Mouse (Mus musculus): ENCODE data around the gene Kifc1. TPM values are rescaled to one million over a fixed set of nuclear protein-coding genes. Genes with fewer than 3 reads are reported as not detected.

Kifc1 gene
- 10 to 100 TPM in 3 of 26 experiments, 1 to 10 TPM in 21, under 1 TPM in 2; 0.48 to 22.5 (median 3.1) TPM for total RNA-seq (2018; cell fraction: chromatin; rRNA removed)
- total RNA-seq (2018; cell fraction: cytosol; rRNA removed): 1 to 10 TPM in 24 of 26 experiments, under 1 TPM in 2; 0.88 to 4.9 (median 2.3) TPM
- total RNA-seq (2018; cell fraction: nucleus; rRNA removed): 10 to 100 TPM in 1 of 26 experiments, 1 to 10 TPM in 24, under 1 TPM in 1; 0.86 to 15.9 (median 2.5) TPM
- polyA plus RNA-seq (2018): 1.3 to 6.1 TPM (median 2.3 TPM) in 3 replicates

DNA sequence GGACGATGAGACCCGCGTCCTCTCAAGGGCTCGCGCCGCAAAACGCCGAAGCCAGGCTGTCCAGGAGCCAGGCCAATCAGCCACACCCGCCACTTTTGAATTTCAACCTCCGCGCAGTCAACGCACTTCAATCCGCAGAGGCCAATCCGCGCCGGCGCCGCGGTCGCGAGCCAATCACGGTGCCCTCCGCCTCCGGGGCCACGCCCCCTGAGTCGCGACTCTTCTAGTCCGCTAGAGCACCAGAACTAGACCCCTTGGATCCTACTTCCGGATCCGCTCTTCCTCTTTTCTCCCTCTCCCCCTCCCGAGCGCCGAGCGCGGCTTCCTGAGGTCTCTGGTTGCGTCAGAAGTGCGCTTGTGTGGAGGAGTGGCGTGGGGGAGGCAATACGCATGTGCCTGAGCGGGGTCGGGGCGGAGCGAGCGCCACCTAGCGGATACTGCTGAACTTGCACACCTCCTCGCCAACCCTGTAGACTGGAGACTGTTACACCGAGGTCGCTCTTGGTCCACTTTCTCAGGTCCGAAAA lies at the start of gene Kifc1:
TSS of gene Kifc1 (minus strand) at position 129 of the 527 bp plus-strand sequence.
- Histone ChIP-seq H3K79me2 (ENCODE audit: inconsistent target) (peaks cover 45% of the 10 kb centered on the region), H3K27ac (peak within 1 kb of the TSS; percentile 50), H3K36me3 (ENCODE audit: inconsistent target) (no peaks in the 10 kb centered on the region), H3K4me3 (ENCODE audit: inconsistent target) (peak within 1 kb of the TSS; percentile 62)
- WGBS (ENCODE audit: missing documents): under 1% methylated on average over 38 of the region's 49 CpGs

DNA sequence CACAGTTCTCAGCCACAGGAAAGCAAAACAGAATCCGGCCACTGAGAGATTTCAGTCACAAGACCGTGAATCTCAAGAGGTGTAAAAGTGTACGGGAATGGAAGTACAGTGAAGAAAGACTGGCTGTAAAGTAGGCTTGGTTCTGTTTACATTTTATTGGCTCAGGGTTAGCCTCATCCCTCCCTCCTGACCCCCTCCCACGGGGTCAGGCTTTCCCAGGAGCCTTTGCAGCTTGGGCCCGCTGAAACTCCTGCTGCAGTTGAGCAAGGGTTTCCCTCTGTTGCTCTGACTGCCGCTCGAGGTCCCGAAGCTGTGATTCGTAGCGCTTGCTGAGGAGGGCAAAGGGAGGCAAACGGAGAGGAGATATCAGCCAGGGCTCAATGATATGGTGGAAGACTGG lies 48.3 kb upstream of the Kifc1 start:
- Histone ChIP-seq H3K79me2 (ENCODE audit: inconsistent target) (peaks cover 52% of the 10 kb centered on the region), H3K36me3 (ENCODE audit: inconsistent target) (peaks cover 31% of the 10 kb centered on the region), H3K27ac (no peak overlapping the region), H3K4me3 (ENCODE audit: inconsistent target) (no peak overlapping the region)
- WGBS (ENCODE audit: missing documents): 76% methylated on average over 11 of the region's 11 CpGs

DNA sequence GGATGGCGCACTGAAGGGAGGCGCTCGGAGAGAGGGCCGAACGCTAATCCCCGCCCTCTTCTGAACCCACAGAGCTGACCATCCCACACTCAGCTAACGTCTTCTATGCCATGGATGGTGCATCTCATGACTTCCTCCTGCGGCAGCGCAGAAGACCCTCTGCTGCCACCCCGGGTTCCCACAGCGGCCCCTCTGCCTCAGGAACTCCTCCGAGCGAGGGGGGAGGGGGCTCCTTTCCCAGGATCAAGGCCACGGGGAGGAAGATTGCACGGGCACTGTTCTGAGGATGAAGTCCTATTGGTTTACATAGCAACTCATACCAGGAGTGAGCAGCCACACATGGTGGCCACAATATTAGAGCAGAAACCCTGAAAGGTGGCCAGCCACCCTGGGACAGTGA lies 46.5 kb upstream of the Kifc1 start:
- Histone ChIP-seq H3K36me3 (ENCODE audit: inconsistent target) (peaks cover 43% of the 10 kb centered on the region), H3K79me2 (ENCODE audit: inconsistent target) (peaks cover 67% of the 10 kb centered on the region), H3K27ac (no peak overlapping the region), H3K4me3 (ENCODE audit: inconsistent target) (no peak overlapping the region)
- 94% methylated on average over 15 of the region's 15 CpGs for WGBS (ENCODE audit: missing documents)

DNA sequence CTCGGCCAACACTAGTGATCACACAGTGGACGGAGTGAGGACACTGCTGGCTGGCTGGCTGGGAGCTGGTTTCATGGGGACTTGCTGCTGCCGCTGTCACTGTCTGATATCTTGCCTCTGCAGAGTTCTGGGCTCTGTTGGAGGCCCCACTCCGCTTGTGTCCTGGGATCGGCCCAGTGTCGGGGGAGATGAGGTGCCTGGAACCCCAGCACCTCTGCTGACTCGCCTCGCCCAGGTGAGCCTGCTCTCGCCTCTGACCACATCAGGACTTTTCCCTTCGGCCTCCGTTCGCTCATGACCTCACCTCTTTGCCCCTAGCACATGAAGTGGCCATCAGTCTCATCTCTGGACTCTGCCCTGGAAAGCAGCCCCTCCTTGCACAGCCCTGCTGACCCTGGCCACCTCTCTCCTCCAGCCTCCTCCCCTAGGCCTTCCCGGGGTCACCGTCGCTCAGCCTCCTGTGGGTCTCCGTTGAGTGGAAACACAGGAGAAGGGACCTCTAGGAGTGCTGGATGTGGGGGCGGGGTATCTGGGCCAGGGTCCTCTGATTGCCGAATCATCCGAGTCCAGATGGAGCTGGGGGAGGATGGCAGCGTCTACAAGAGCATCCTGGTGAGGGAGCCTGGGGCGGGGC lies 45.1 kb upstream of the Kifc1 start:
- no peak overlapping the region for H3K27ac ChIP-seq
- H3K79me2 ChIP-seq (ENCODE audit: inconsistent target): peaks cover 70% of the 10 kb centered on the region
- no peak overlapping the region for H3K4me3 ChIP-seq (ENCODE audit: inconsistent target)
- peaks cover 43% of the 10 kb centered on the region for H3K36me3 ChIP-seq (ENCODE audit: inconsistent target)
- 95% methylated on average over 21 of the region's 21 CpGs for WGBS (ENCODE audit: missing documents)

DNA sequence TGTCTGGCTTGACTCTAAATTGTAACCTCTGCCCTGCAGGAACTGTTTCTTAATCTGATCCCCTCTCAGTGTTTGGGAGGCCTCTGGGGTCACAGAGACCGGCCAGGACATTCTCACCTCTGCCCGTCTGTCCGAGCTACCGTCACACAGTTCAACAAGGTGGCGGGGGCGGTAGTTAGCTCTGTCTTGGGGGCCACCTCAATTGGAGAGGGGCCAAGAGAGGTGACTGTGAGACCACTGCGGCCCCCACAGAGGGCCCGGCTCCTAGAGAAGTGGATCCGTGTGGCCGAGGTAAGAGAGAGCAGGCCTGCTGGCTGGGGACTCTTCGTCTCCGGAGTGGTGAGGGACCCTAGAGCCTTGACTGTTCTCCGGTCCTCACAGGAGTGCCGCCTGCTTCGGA lies 42.5 kb upstream of the Kifc1 start:
- H3K27ac ChIP-seq: no peak overlapping the region
- peaks cover 68% of the 10 kb centered on the region for H3K79me2 ChIP-seq (ENCODE audit: inconsistent target)
- H3K36me3 ChIP-seq (ENCODE audit: inconsistent target): peaks cover 51% of the 10 kb centered on the region
- no peak overlapping the region for H3K4me3 ChIP-seq (ENCODE audit: inconsistent target)
- 94% methylated on average over 15 of the region's 15 CpGs for WGBS (ENCODE audit: missing documents)

DNA sequence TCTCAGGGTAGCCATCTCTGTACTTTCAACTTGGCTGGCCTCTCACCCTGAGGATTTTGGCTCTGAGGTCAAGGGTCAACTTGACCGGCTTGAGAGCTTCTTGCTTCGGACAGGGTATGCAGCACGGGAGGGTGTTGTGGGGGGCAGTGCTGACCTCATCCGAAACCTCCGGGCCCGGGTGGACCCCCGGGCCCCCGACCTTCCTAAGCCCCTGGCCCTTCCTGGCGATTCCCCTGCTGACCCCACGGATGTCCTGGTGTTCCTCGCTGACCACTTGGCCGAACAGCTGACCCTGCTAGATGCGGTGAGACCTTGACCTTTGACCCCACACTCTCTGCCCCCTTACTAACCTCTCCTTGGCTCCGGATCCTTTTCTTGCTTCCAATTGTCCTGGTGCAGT lies 42.0 kb upstream of the Kifc1 start:
- 91% methylated on average over 14 of the region's 14 CpGs for WGBS (ENCODE audit: missing documents)
- peaks cover 53% of the 10 kb centered on the region for H3K36me3 ChIP-seq (ENCODE audit: inconsistent target)
- H3K79me2 ChIP-seq (ENCODE audit: inconsistent target): peaks cover 73% of the 10 kb centered on the region
- H3K4me3 ChIP-seq (ENCODE audit: inconsistent target): no peak overlapping the region
- H3K27ac ChIP-seq: no peak overlapping the region

DNA sequence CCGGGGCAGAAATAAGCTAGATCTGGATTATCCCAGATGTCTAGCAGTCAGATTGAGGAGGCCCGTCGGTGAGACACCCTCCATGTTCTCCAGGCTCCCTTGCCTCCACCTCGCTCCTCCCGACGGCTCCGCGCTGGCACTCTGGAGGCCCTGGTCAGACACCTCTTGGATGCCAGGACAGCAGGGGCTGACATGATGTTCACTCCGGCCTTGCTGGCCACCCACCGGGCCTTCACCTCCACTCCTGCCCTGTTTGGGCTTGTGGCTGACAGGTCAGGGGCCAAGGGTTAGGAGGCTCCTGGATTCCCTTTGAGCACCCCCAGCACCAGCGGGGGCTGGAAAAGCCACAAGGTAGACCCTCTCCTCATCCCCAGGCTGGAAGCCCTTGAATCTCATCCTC lies 41.5 kb upstream of the Kifc1 start:
- 94% methylated on average over 10 of the region's 11 CpGs for WGBS (ENCODE audit: missing documents)
- peaks cover 78% of the 10 kb centered on the region for H3K79me2 ChIP-seq (ENCODE audit: inconsistent target)
- H3K27ac ChIP-seq: peak overlapping the region; percentile 98; the same call in 1 of the 2 replicates
- peak overlapping the region; percentile 83 for H3K4me3 ChIP-seq (ENCODE audit: inconsistent target)
- peaks cover 53% of the 10 kb centered on the region for H3K36me3 ChIP-seq (ENCODE audit: inconsistent target)

DNA sequence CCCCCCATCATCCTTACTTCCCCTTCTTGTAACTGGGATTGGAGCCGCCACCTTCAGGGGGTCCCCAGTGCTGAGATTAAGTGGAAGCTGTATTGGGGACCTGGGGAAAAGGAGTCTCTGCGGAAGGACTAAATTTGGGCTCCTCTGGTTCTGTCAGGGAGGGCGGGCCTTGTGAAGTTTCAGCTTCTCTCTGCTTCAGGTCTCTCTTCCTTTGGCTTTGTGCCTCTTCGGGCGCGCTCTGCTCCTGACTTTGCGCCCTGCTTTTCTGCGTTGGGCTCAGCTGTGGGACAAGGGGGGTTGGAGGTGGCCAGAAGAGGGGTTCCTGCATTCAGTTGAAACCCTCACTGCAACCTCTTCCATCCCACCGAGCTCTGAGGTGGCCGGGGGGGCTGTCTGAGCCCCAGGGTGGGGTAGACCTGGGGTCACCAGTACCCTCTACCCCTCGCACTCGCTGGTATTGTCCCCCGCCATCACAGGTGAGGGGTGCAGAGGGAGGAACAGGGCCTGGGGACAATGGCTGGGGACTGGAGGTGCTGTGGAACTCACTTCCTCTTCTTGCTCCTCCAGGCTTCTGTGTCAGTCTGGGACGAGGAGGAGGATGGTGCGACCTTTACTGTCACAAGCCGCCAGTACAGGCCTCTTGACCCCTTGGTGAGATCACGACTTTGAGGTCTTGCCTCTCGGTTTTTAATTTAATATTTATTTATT lies 40.9 kb upstream of the Kifc1 start:
- Histone ChIP-seq H3K36me3 (ENCODE audit: inconsistent target) (peaks cover 55% of the 10 kb centered on the region), H3K79me2 (ENCODE audit: inconsistent target) (peaks cover 84% of the 10 kb centered on the region), H3K4me3 (ENCODE audit: inconsistent target) (peak overlapping the region; percentile 83), H3K27ac (peak overlapping the region; percentile 98)
- 20% methylated on average over 16 of the region's 18 CpGs for WGBS (ENCODE audit: missing documents)

DNA sequence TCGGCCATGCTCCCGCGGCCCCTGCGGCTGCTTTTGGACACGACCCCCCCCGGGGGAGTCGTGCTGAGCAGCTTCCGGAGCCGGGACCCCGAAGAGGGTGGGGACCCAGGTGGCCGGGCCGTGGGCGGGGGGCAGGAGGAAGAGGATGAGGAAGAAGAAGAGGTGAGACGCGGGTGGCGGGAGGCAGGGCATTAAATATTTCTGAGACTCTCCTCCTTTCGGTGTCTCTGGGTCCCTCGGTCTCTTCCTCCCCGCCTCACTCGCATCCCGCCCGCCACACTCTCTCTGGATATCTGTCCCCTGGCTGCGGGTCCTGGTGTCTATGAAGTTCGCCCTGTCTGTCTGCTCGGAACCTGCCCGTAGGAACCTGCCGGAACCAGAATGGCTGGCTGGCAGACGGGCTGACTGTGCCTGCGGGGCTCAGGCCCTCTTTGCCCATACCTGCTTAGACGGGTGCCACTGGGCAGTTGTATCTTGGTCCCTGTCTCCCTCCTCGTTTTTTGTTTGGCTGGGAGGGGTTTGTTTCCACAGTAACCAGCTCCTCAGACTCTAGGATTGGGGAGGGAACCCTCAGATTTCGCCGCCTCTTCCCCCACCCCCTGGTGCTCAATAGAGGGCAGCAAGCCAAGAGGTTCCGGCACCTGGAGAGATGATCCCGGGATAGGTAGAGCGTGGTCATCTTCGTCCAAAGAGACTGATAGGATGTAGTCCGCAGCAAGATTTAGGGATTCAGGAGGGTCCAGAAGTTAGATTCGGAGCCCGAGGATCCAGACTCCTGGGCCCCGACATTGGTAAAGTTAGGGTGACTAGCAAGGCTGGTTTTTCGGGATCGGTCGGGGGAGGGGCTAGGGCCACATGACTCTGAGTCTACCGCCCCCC lies 40.1 kb upstream of the Kifc1 start:
- 1% methylated on average over 44 of the region's 45 CpGs for WGBS (ENCODE audit: missing documents)
- Histone ChIP-seq H3K4me3 (ENCODE audit: inconsistent target) (peak overlapping the region; percentile 83), H3K27ac (peak overlapping the region; percentile 98), H3K79me2 (ENCODE audit: inconsistent target) (peaks cover 86% of the 10 kb centered on the region), H3K36me3 (ENCODE audit: inconsistent target) (peaks cover 56% of the 10 kb centered on the region)

DNA sequence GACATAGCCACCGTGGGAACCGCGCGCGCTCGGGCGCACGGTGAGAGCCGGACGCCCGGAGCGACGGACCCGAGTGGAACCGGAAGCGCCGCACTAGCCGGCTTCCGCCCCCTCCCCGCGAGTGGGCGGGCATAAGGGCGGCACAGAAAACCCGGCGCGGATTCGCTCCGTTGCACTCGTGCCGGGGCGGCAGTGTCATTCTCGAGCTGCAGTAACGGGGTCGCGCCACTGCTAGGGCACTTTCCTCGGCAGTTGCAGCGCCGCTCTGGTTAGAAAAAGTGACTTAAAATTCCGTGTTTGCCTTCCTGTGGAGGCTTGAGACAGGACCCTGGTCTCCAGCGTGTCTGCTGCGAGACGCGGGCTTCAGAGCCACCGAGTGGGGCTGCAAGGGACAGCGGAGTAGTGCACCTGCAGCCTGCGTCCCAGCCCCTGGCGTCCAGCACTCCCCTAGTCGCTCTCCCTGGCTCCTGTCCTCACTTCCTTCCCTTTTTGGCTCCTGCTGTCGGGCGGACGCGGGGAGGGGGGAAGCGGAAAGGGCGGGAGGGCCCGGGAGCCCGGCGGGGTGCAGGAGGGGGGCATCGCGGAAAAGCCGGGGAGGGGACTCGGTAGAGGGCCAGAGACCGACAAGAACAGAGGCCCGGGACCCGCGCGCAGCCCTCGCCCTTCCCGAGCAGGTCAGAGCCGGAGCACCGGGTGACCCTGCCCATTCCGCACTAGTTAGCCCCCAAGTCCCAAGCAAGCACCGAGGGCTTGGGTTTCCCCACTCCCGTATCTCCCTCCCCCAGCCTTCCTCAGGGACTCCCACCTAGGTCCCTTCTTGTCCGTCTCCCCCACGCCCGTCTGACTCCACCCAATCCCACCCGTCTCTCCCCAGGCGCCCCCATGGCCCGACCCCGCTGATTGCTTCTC lies 39.2 kb upstream of the Kifc1 start, which contains the start of gene Rgl2:
TSS of gene Rgl2 (plus strand) at position 173 of the 909 bp plus-strand sequence.
- Histone ChIP-seq H3K79me2 (ENCODE audit: inconsistent target) (peaks cover 86% of the 10 kb centered on the region), H3K36me3 (ENCODE audit: inconsistent target) (peaks cover 56% of the 10 kb centered on the region), H3K4me3 (ENCODE audit: inconsistent target) (peak within 1 kb of the TSS; percentile 83), H3K27ac (peak within 1 kb of the TSS; percentile 98)
- under 1% methylated on average over 61 of the region's 80 CpGs for WGBS (ENCODE audit: missing documents)

DNA sequence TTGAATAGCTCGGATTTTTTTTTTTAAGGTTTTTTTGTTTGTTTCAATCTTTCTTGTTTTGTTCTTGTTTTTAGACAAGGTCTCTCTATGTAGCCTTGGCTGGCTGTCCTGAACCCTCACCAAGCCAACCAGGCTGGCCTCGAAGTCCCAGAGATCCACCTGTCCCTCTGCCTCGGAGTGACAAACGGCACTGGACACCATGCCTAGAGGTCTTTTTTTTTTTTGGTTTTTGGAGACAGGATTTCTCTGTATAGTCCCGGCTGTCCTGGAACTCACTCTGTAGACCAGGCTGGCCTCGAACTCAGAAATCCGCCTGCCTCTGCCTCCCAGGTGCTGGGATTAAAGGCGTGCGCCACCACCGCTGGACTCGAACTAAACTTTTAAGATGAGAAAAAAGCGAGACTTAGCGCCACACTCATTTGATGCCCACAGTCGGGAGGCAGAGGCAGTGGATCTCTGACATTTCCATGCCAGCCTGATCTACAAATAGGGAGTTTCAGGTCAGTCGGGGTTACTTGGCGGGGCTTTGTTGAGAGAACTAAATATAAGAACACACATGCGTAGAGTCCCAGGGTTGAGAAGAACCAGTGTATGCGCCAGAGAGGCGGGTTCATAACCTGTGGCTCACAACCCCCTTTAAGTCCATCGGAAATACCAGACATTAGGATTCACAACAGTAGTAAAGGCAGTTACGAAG lies 37.9 kb upstream of the Kifc1 start:
- Histone ChIP-seq H3K36me3 (ENCODE audit: inconsistent target) (peaks cover 59% of the 10 kb centered on the region), H3K4me3 (ENCODE audit: inconsistent target) (peak overlapping the region; percentile 83), H3K79me2 (ENCODE audit: inconsistent target) (peaks cover 86% of the 10 kb centered on the region), H3K27ac (no peak overlapping the region)
- WGBS (ENCODE audit: missing documents): 87% methylated on average over 19 of the region's 21 CpGs

DNA sequence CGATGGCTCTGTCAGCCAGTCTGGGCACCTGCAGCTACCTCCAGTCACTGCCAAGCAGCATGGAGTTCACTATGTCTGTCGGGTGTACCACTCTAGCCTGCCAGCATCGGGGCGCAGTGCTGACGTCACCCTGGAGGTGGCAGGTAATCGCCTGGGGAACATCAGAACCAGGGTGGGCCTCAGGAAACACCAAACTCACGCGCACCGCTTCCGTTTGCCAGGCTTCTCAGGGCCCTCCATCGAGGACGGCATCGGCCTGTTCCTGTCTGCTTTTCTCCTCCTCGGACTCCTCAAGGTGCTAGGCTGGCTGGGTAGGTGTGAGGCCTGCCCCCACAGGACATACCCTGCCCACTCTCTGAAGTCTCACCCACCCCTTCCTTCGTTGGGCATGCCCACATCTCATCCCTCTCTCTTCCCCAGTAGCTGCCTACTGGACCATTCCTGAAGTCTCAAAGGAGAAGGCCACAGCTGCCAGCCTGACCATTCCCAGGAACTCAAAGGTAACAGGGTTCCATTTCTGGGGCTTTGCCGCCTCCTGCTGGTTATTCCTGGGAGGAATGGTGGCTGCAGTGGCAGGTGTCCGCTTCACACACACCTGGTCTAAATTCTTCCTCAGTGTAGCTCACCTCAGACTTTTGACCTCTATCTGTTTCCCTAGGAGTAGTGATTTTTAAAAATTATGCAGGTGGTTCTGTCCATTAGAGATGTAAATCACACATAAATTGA lies 35.9 kb upstream of the Kifc1 start:
- H3K27ac ChIP-seq: no peak overlapping the region
- peaks cover 66% of the 10 kb centered on the region for H3K36me3 ChIP-seq (ENCODE audit: inconsistent target)
- WGBS (ENCODE audit: missing documents): 89% methylated on average over 16 of the region's 17 CpGs
- H3K4me3 ChIP-seq (ENCODE audit: inconsistent target): no peak overlapping the region
- peaks cover 86% of the 10 kb centered on the region for H3K79me2 ChIP-seq (ENCODE audit: inconsistent target)
